Mouse (Mus musculus): Measurements from ENCODE around the gene Skap2.

GRCm38 (mm10) chr6:51851544-51851943 is 160.8 kb downstream of the Skap2 start:
- no peak for TF ChIP-seq CTCF (IDR thresholded peaks at IDR 0.05; ENCODE audit: borderline replicate concordance, extremely low read depth, insufficient read depth, insufficient read length)
- TF ChIP-seq POLR2A (IDR thresholded peaks at IDR 0.05; ENCODE audit: borderline replicate concordance, extremely low read depth, insufficient read depth, insufficient read length, poor library complexity, severe bottlenecking) = no peak

Measured in brain, embryonic 14.5 days (tissue).